8 mouse cellular contexts compared by ENCODE assay signal in the genomic region with DNA sequence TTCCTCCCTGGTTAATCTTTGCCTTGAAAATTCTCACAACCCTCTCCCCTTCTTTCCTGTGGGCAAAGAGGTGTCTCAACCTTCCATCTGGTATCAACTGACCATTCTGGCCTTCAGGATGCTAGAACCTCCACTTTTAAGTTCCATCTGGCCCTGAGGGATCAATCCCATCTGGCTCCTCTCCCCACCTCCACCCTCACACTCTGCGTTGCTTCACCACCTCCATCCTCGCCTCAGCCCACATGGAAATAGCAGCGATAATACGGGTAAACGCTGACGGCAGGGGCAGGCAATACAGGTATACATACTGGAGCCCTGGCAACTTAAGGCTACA. TPM values are rescaled to one million over a fixed set of nuclear protein-coding genes. Genes with fewer than 3 reads are reported as not detected.
DNase-seq lines count a peak whose midpoint lies in the region; ATAC-seq and TF ChIP-seq lines count a peak whose summit lies in the region.

No protein-coding gene starts in this region.

- peaks cover 60% of the 10 kb centered on the region for H3K4me1 ChIP-seq in thymus, adult 2 months (replicated peaks; ENCODE audit: control insufficient read depth, insufficient read depth, low read length)
- peaks cover 24% of the 10 kb centered on the region for H3K4me1 ChIP-seq in limb, embryonic 15.5 days

- ATAC-seq in limb, embryonic 15.5 days (ENCODE audit: insufficient number of reproducible peaks, low FRiP score, low TSS enrichment, low read depth), result no peak
- no peak for ATAC-seq in inflammation-experienced regulatory T-cells, adult 6 months

- H3K4me3 ChIP-seq in gastrocnemius, adult 2 months, result peak overlapping the region; percentile 88
- peak overlapping the region; percentile 71 for H3K4me3 ChIP-seq in thymus, adult 2 months (ENCODE audit: control insufficient read depth, insufficient read depth, low read length)
- peak overlapping the region; percentile 57 for H3K4me3 ChIP-seq in limb, embryonic 15.5 days

- H3K27me3 ChIP-seq in thymus, adult 2 months (ENCODE audit: control insufficient read depth, insufficient read depth, low read length), result no peaks in the 10 kb centered on the region
- H3K27me3 ChIP-seq in limb, embryonic 15.5 days, result peaks cover 53% of the 10 kb centered on the region

- DNase-seq in gastrocnemius, adult 2 months, result no peak
- no peak for DNase-seq in gastrocnemius, postnatal 4 days (ENCODE audit: low spot score in 2 of 2)
- DNase-seq in thymus, adult 2 months, result no peak
- DNase-seq in thymus, postnatal 14 days, result no peak
- DNase-seq in embryo, embryonic 9.5 days (ENCODE audit: extremely low spot score), result no peak
- no peak for DNase-seq in right cerebral cortex, postnatal 25 days

- no peak for TF ChIP-seq CTCF in gastrocnemius, adult 2 months (IDR thresholded peaks at IDR 0.05)
- TF ChIP-seq CTCF in thymus, adult 2 months (IDR thresholded peaks at IDR 0.05; ENCODE audit: borderline replicate concordance, control insufficient read depth, extremely low read depth, insufficient read depth, low read length, poor library complexity), result no peak

- no peak for TF ChIP-seq POLR2A in thymus, adult 2 months (IDR thresholded peaks at IDR 0.05; ENCODE audit: control insufficient read depth, extremely low read depth, insufficient read depth, low read length, poor library complexity)

- H3K9ac ChIP-seq in limb, embryonic 15.5 days, result no peak overlapping the region

- peak overlapping the region; percentile 98 for H3K27ac ChIP-seq in gastrocnemius, adult 2 months
- peak overlapping the region; percentile 47; the same call in 1 of the 2 replicates for H3K27ac ChIP-seq in thymus, adult 2 months (ENCODE audit: control insufficient read depth, insufficient read depth, low read length)
- 0 out of 2 replicates have a peak overlapping the region, but pooled peaks have one; percentile 43 for H3K27ac ChIP-seq in limb, embryonic 15.5 days

- peaks cover 15% of the 10 kb centered on the region for H3K36me3 ChIP-seq in thymus, adult 2 months (ENCODE audit: control insufficient read depth, insufficient read depth, low read length)
- H3K36me3 ChIP-seq in limb, embryonic 15.5 days, result peaks cover 31% of the 10 kb centered on the region

- intact Hi-C loops in gastrocnemius, adult 2 months (cut with DNase I), result loop anchor here (2.0 kb wide), 1 partner anchor 19 kb away; a partner anchor contains a TSS

- 1% methylated on average over 6 of the region's 6 CpGs for WGBS in thymus, adult 2 months
- 2% methylated on average over 6 of the region's 6 CpGs for WGBS in limb, embryonic 15.5 days

- H3K4me2 ChIP-seq in limb, embryonic 15.5 days, result peak overlapping the region; percentile 96

- no peaks in the 10 kb centered on the region for H3K9me3 ChIP-seq in limb, embryonic 15.5 days

RNA-seq across cellular contexts. Expression of a gene that starts 1.8 kb away (rescaled TPM):
- 1,000 to 10,000 TPM; 1,043 to 1,330 TPM for total RNA-seq in gastrocnemius, adult 2 months (2021)
- 100 to 1,000 TPM; 486 to 515 TPM for total RNA-seq in gastrocnemius, postnatal 4 days (2021)
- polyA plus RNA-seq in thymus, adult 2 months (2012; rRNA removed), result 139 and 162 TPM in 2 replicates
- 124 and 168 TPM in 2 replicates for polyA plus RNA-seq in limb, embryonic 15.5 days (2015; fragmentation: Nextera tagmentation; extraction: Ambion mirVana)
- 100 to 1,000 TPM; 116 to 151 (median 123) TPM for polyA plus RNA-seq in inflammation-experienced regulatory T-cells, adult 6 months (2017; shearing (Covaris generic))

RNA-seq across cellular contexts. Expression of a gene that starts 7.2 kb away (rescaled TPM):
- 10 to 100 TPM; 18.8 to 20.2 TPM for total RNA-seq in gastrocnemius, adult 2 months (2021)
- total RNA-seq in gastrocnemius, postnatal 4 days (2021), result 10 to 100 TPM; 47.4 to 49.0 TPM
- polyA plus RNA-seq in thymus, adult 2 months (2012; rRNA removed), result 340 and 342 TPM in 2 replicates
- 119 TPM in 2 replicates for polyA plus RNA-seq in limb, embryonic 15.5 days (2015; fragmentation: Nextera tagmentation; extraction: Ambion mirVana)
- polyA plus RNA-seq in inflammation-experienced regulatory T-cells, adult 6 months (2017; shearing (Covaris generic)), result 10 to 100 TPM; 46.3 to 62.7 (median 51.6) TPM

RNA-seq across cellular contexts. Expression of a gene that starts 7.2 kb away (rescaled TPM):
- 1 to 10 TPM; 1.0 to 1.5 TPM for total RNA-seq in gastrocnemius, adult 2 months (2021)
- total RNA-seq in gastrocnemius, postnatal 4 days (2021), result 10 to 100 TPM; 10.5 to 11.9 TPM
- 11.7 and 14.4 TPM in 2 replicates for polyA plus RNA-seq in thymus, adult 2 months (2012; rRNA removed)
- 16.7 and 19.0 TPM in 2 replicates for polyA plus RNA-seq in limb, embryonic 15.5 days (2015; fragmentation: Nextera tagmentation; extraction: Ambion mirVana)
- 10 to 100 TPM in 2 of 3 experiments, 1 to 10 TPM in 1; 8.4 to 14.1 (median 13.5) TPM for polyA plus RNA-seq in inflammation-experienced regulatory T-cells, adult 6 months (2017; shearing (Covaris generic))

RNA-seq across cellular contexts. Expression of a gene that starts 14.0 kb away (rescaled TPM):
- total RNA-seq in gastrocnemius, adult 2 months (2021), result not detected
- total RNA-seq in gastrocnemius, postnatal 4 days (2021), result not detected
- not detected in 2 replicates for polyA plus RNA-seq in thymus, adult 2 months (2012; rRNA removed)
- polyA plus RNA-seq in limb, embryonic 15.5 days (2015; fragmentation: Nextera tagmentation; extraction: Ambion mirVana), result not detected in 2 replicates
- polyA plus RNA-seq in inflammation-experienced regulatory T-cells, adult 6 months (2017; shearing (Covaris generic)), result not detected

RNA-seq across cellular contexts. Expression of a gene that starts 18.3 kb away (rescaled TPM):
- 10 to 100 TPM; 83.2 to 88.9 TPM for total RNA-seq in gastrocnemius, adult 2 months (2021)
- 10 to 100 TPM; 41.5 to 48.8 TPM for total RNA-seq in gastrocnemius, postnatal 4 days (2021)
- 19.9 and 22.3 TPM in 2 replicates for polyA plus RNA-seq in thymus, adult 2 months (2012; rRNA removed)
- polyA plus RNA-seq in limb, embryonic 15.5 days (2015; fragmentation: Nextera tagmentation; extraction: Ambion mirVana), result 44.5 and 49.5 TPM in 2 replicates
- 1 to 10 TPM; 3.0 to 7.0 (median 5.8) TPM for polyA plus RNA-seq in inflammation-experienced regulatory T-cells, adult 6 months (2017; shearing (Covaris generic))

Comparison
In these comparisons a context has a peak if more than half of its experiments do, and no peak if none do; other contexts are left out.
1. H3K27ac ChIP-seq: peak in every context shown above with its lines; median percentile 98 in gastrocnemius, adult 2 months; 47 in thymus, adult 2 months; 43 in limb, embryonic 15.5 days.